Mouse (Mus musculus) liver, adult 2 months (tissue): ENCODE data around the gene Gm21964. TPM values are rescaled to one million over a fixed set of nuclear protein-coding genes. Genes with fewer than 3 reads are reported as not detected.

Experiments used
- DNase-seq: peaks from one replicate; pipeline ENCODE4 v3.0.0-alpha.2; 2011; ENCODE audit warnings: low read depth, low spot score; ENCODE audit errors: extremely low read depth
- H3K27ac ChIP-seq: fragments of 200-500 bp; replicated peaks from 2 replicates; pipeline ENCODE4 v1.5.1; 2012; ENCODE audit warnings: low read depth, mild to moderate bottlenecking, control low read depth, inconsistent platforms, low read length; ENCODE audit not compliant: insufficient read depth
- H3K27me3 ChIP-seq: fragments of 200-500 bp; 2 replicates; pipeline ENCODE4 v1.6.1; 2012; ENCODE audit warnings: mild to moderate bottlenecking, moderate library complexity, low read length, inconsistent platforms; ENCODE audit not compliant: control insufficient read depth, insufficient read depth
- H3K36me3 ChIP-seq: fragments of 200-500 bp; 2 replicates; pipeline ENCODE4 v1.6.1; 2012; ENCODE audit warnings: low read length, inconsistent platforms; ENCODE audit not compliant: control insufficient read depth, insufficient read depth
- H3K4me1 ChIP-seq: fragments of 200-500 bp; 2 replicates; pipeline ENCODE4 v1.6.1; 2011; ENCODE audit warnings: low read length; ENCODE audit not compliant: control insufficient read depth, insufficient read depth
- H3K4me3 ChIP-seq: fragments of 200-500 bp; 2 replicates; pipeline ENCODE4 v1.5.1; 2011; ENCODE audit warnings: low read depth, mild to moderate bottlenecking, control low read depth, low read length, moderate library complexity; ENCODE audit not compliant: insufficient read depth
- H3K79me2 ChIP-seq: fragments of 200-500 bp; 2 replicates; pipeline ENCODE4 v1.6.1; 2012; ENCODE audit warnings: inconsistent platforms, mild to moderate bottlenecking, low read length, moderate library complexity; ENCODE audit not compliant: control insufficient read depth, insufficient read depth
- H3K9ac ChIP-seq: fragments of 200-500 bp; 2 replicates; pipeline ENCODE4 v1.6.1; 2012; ENCODE audit warnings: low read depth, mild to moderate bottlenecking, control low read depth, inconsistent platforms, low read length
- CTCF ChIP-seq: fragments of 200-500 bp; IDR thresholded peaks from 2 replicates; pipeline ENCODE4 v1.5.1; 2011; ENCODE audit warnings: low read depth, low read length, control low read depth
- POLR2A ChIP-seq: fragments of 200-500 bp; IDR thresholded peaks from 2 replicates; pipeline ENCODE4 v1.6.1; 2011; ENCODE audit warnings: low read length, control low read depth; ENCODE audit not compliant: insufficient read depth; ENCODE audit errors: extremely low read depth
- WGBS: fragments of 180-500 bp; shearing (Covaris S2); methylation state at CpG from one replicate; pipeline ENCODE4 v1.1.7; 2018; 5-methylcytosine and 5-hydroxymethylcytosine counted together
- polyA plus RNA-seq: library from polyadenylated mRNA; depleted of rRNA; stranded (reverse); fragments of >200 nt; gene quantifications from 2 replicates; pipeline ENCODE4 v1.2.3, GENCODE M21; 2012; rRNA removed
- total RNA-seq: library from RNA; depleted of rRNA; stranded (reverse); fragments of >200 nt; gene quantifications from 2 replicates; pipeline ENCODE4 v1.2.3, GENCODE M21; 2014; rRNA removed

Gene Gm21964
- not detected in 2 replicates for total RNA-seq
- polyA plus RNA-seq = not detected in 2 replicates

DNA sequence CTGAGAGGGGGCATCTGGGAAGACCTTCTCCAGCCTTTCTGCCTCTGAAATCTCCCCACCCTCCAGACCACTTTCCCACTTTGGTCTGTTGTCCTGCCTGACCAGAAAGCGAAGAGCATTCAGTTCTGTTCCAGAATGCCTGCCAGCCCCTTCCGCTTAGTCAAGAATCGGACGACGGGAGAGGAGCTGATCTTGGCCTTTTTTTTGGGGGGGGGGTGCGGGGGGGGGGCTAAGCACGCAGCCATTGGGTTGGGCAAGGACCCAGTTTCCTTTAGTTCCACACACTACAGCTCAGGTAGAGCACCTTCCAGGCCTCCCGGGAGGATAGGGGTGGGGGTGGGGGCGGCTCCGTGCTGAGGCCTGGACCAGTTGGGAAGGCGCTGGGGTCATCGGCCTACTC is at the start of gene Gm21964:
Gm21964 (plus strand) TSS at position 301 of the 400 bp plus-strand sequence.
- H3K27ac ChIP-seq = no peak within 1 kb of the TSS
- no peaks in the 10 kb centered on the region for H3K27me3 ChIP-seq
- no peak within 1 kb of the TSS for H3K9ac ChIP-seq
- H3K79me2 ChIP-seq = no peaks in the 10 kb centered on the region
- no peaks in the 10 kb centered on the region for H3K4me1 ChIP-seq
- no peaks in the 10 kb centered on the region for H3K36me3 ChIP-seq
- 86% methylated on average over 12 of the region's 12 CpGs for WGBS
- H3K4me3 ChIP-seq = no peak within 1 kb of the TSS
- TF ChIP-seq CTCF (no peak), POLR2A (no peak)
- DNase-seq = no peak

DNA sequence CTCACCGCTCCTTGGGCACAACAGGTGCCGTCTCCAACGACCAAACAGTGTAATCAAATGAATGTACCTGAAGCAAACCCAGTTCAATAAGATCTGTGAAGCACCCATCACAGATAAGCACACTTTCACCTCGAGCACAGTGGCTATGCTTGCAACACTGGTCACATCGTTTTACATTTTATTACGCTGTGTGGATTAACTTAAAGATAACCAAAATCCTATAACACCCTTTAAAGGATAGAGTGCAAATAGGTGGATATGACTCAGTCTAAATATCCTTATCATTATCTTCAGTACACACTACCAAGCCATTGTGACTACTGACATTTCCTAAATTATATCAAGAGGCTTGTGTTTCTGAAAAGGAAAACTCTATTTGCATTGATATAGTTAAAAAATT is 49.8 kb upstream of the Gm21964 start:
- Histone ChIP-seq H3K4me1 (no peaks in the 10 kb centered on the region), H3K79me2 (no peaks in the 10 kb centered on the region), H3K27me3 (no peaks in the 10 kb centered on the region), H3K27ac (no peak overlapping the region), H3K9ac (no peak overlapping the region), H3K4me3 (no peak overlapping the region), H3K36me3 (no peaks in the 10 kb centered on the region)
- DNase-seq = no peak
- 68% methylated on average over 6 of the region's 6 CpGs for WGBS
- TF ChIP-seq POLR2A (no peak), CTCF (no peak)

DNA sequence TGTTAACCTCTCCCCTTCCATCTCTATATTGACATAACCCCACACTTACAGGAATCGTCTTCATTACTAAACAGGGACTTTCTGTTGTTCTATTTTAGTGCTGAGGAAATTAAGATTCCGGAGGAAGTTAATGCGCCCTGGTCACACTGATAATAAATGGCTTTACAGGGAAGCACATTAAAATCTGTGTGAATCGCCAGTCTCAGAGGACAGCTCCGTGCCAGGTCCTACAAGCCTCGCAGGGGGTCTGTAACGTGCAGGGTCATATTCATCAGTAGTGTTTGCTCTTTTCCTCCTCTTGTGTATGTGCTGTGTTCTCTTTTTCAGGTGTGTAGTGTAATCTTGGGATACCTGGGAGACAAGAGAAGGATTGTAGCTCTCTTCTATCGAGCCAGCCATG is 42.8 kb upstream of the Gm21964 start:
- Histone ChIP-seq H3K9ac (no peak overlapping the region), H3K36me3 (no peaks in the 10 kb centered on the region), H3K27ac (no peak overlapping the region), H3K4me1 (no peaks in the 10 kb centered on the region), H3K79me2 (no peaks in the 10 kb centered on the region), H3K4me3 (no peak overlapping the region), H3K27me3 (no peaks in the 10 kb centered on the region)
- DNase-seq = no peak
- TF ChIP-seq CTCF (no peak), POLR2A (no peak)
- 74% methylated on average over 8 of the region's 8 CpGs for WGBS

DNA sequence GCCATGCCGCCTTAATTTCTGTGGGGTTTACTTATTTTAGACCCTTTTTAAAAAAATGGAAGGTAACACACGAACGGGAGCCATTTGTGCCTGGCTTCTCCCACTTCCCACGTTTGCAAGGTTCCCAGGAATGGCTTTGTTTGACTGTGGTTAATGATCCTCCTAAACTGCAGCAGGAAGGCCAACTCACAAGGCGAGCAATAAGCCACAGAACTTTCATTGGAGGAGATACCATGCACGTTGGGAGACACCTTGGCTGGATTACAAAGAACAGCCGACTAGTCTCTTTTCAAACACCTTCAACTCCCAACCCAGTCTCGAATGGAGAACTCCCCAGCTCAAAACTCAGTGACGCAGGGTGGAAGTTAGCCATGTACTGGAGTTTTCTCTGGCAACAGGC is 36.8 kb upstream of the Gm21964 start:
- peak; percentile 84 for DNase-seq
- H3K4me3 ChIP-seq = no peak overlapping the region

DNA sequence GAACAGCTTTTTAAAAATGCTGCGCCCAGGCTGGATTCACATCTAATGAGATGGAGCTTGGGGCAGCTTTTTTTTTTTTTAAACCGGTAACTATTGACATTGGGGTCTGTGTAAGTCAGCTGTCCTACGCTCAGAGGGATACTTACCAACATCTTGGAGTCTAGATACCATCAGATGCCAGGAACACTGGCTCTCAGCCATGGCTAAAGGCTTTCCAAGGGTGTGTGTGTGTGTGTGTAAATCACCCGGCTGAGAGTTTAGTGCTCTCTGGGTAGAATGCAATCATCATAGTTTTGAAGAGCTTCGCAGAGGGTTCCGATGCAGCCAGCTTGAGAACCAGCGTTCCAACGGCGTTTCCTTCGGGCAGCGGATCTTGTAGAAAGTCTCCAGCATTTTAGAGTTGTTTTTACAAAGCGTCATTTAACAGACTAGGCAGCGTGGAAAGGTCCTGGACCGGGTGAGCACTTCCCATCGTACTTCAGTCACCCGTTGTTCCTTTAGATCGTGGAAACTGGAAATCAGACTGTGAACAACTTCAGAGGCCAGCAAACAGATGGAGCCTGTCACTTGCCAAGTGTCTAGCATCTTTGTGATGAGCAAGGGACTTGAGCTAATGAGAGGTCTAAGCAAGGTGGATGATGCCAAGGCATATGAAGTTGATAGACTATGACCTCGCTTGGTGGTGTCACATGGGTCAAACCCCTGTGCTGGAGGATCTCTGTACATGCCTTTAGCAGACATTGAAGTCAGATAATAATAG is 36.2 kb upstream of the Gm21964 start:
- H3K4me3 ChIP-seq = no peak overlapping the region
- peak overlapping the region; percentile 34; the same call in 1 of the 2 replicates for H3K27ac ChIP-seq
- H3K9ac ChIP-seq = no peak overlapping the region
- no peaks in the 10 kb centered on the region for H3K79me2 ChIP-seq
- no peaks in the 10 kb centered on the region for H3K27me3 ChIP-seq
- H3K36me3 ChIP-seq = no peaks in the 10 kb centered on the region
- H3K4me1 ChIP-seq = peaks cover 4% of the 10 kb centered on the region; the same call in 1 of the 2 replicates
- peak; percentile 55 for DNase-seq
- WGBS = 88% methylated on average over 18 of the region's 18 CpGs
- no peak for TF ChIP-seq POLR2A
- no peak for TF ChIP-seq CTCF

More for the DNA sequence above, 36.8 kb upstream of the Gm21964 start:
- no peaks in the 10 kb centered on the region for H3K36me3 ChIP-seq
- H3K27me3 ChIP-seq = no peaks in the 10 kb centered on the region
- 29% methylated on average over 9 of the region's 9 CpGs for WGBS
- peak overlapping the region; percentile 34; the same call in 1 of the 2 replicates for H3K27ac ChIP-seq
- H3K79me2 ChIP-seq = no peaks in the 10 kb centered on the region
- H3K4me1 ChIP-seq = peaks cover 4% of the 10 kb centered on the region; the same call in 1 of the 2 replicates
- H3K9ac ChIP-seq = no peak overlapping the region
- TF ChIP-seq CTCF = no peak
- no peak for TF ChIP-seq POLR2A

DNA sequence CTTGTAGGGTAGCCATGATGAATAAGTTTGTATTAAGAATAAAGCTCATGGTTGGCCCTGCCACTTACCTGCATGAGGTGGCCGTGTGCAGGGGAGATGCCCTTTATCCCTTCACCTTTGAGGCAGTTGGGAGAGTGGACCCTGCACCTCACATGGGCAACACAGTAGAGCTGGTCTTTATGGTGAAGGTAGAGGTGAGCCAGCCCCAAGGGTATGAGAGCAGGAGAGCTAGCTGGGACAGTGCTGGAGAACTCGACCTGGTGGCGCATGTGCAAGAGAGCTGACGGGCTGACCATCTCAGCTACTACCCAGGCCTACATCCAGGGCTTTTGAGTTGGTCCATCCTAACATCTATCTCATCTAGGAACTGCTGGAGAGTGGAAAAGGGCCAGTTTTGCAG is 35.3 kb upstream of the Gm21964 start:
- no peak for DNase-seq
- Histone ChIP-seq H3K27ac (no peak overlapping the region), H3K27me3 (no peaks in the 10 kb centered on the region), H3K36me3 (no peaks in the 10 kb centered on the region), H3K4me3 (no peak overlapping the region), H3K79me2 (no peaks in the 10 kb centered on the region), H3K9ac (no peak overlapping the region), H3K4me1 (peaks cover 4% of the 10 kb centered on the region; the same call in 1 of the 2 replicates)
- TF ChIP-seq POLR2A = no peak
- no peak for TF ChIP-seq CTCF
- WGBS = 91% methylated on average over 4 of the region's 4 CpGs
